Mouse (Mus musculus): ENCODE measurements around the gene Afap1l2. TPM values are rescaled to one million over a fixed set of nuclear protein-coding genes. Genes with fewer than 3 reads are reported as not detected.

Gene Afap1l2
- total and polyA plus RNA-seq, 3 experiments: 0.17 to 3.1 (median 0.44) TPM

GRCm38 (mm10) chr19:56983757-56984156 lies 24.3 kb downstream of the Afap1l2 start:
- TF ChIP-seq ZMIZ1 (IDR thresholded peaks at IDR 0.05; ENCODE audit: low read depth, low read length) (no peak), MXI1 (IDR thresholded peaks at IDR 0.05; ENCODE audit: low read depth, low read length) (no peak), EP300 (IDR thresholded peaks at IDR 0.05; ENCODE audit: low read length) (peak; percentile 28), GABPA (IDR thresholded peaks at IDR 0.05; ENCODE audit: insufficient replicate concordance, low read depth, low read length) (no peak), CHD2 (IDR thresholded peaks at IDR 0.05; ENCODE audit: low read length) (no peak)
- no peak overlapping the region for H3K9ac ChIP-seq (ENCODE audit: insufficient read depth, low read depth)
- in situ Hi-C loops (cut with MboI; ENCODE audit: low pct_ligation_motif_present, low pct_unique_long_range_greater_than_20kb, low sequenced_read_pairs) (no loop called here), dilution Hi-C loops (cut with MboI; ENCODE audit: extremely low pct_ligation_motif_present, extremely low pct_unique_long_range_greater_than_20kb, low sequenced_read_pairs) (no loop called here)
- no peaks in the 10 kb centered on the region for H3K79me2 ChIP-seq (replicated peaks; ENCODE audit: control insufficient read depth, extremely low read depth, insufficient read depth, poor library complexity, severe bottlenecking)
- no peak for DNase-seq (ENCODE audit: extremely low read depth)
- H3K36me3 ChIP-seq (replicated peaks in 1 of 2; ENCODE audit: control insufficient read depth in 1 of 2, insufficient read depth in 1 of 2, low read length in 1 of 2): no peaks in the 10 kb centered on the region
- H3K4me2 ChIP-seq (ENCODE audit: insufficient read depth, low read depth, poor library complexity, severe bottlenecking): no peak overlapping the region
- H3K9me3 ChIP-seq (replicated peaks; ENCODE audit: low read length): no peaks in the 10 kb centered on the region
- peaks cover 7 to 14% of the 10 kb centered on the region in 2 experiments for H3K4me1 ChIP-seq (ENCODE audit: control insufficient read depth in 1 of 2, insufficient read depth in 2 of 2)
- H3K4me3 ChIP-seq (replicated peaks in 1 of 3; ENCODE audit: low read depth in 2 of 3, low read length in 2 of 3, poor library complexity in 1 of 3): no peak overlapping the region
- H3K27me3 ChIP-seq (replicated peaks): no peaks in the 10 kb centered on the region
- no peak overlapping the region for H3K27ac ChIP-seq (ENCODE audit: insufficient read depth, low read depth)

DNA sequence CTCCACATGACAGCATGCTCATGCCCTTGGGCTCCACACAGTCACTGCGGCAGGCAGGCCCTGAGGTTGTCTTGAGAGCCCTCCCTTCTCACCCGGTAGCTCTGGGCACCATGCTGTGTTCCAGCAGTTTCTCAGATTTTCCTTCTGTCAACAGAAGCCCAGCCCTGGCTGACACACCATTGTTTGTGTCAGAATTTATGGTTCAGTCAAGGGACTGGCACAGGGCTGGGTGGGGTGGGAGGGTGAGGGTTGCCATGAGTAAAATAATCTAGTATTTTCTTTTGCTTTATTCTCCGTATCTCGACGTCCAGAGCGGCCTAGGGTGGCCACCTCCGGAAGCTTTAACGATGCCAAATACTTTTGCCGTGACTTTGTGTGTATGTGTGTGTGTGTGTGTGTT lies 26.3 kb downstream of the Afap1l2 start:
- H3K36me3 ChIP-seq (replicated peaks in 1 of 2; ENCODE audit: control insufficient read depth in 1 of 2, insufficient read depth in 1 of 2, low read length in 1 of 2): no peaks in the 10 kb centered on the region
- H3K79me2 ChIP-seq (replicated peaks; ENCODE audit: control insufficient read depth, extremely low read depth, insufficient read depth, poor library complexity, severe bottlenecking): no peaks in the 10 kb centered on the region
- peaks cover 7 to 14% of the 10 kb centered on the region in 2 experiments for H3K4me1 ChIP-seq (ENCODE audit: control insufficient read depth in 1 of 2, insufficient read depth in 2 of 2)
- no peak overlapping the region for H3K4me2 ChIP-seq (ENCODE audit: insufficient read depth, low read depth, poor library complexity, severe bottlenecking)
- H3K4me3 ChIP-seq (replicated peaks in 1 of 3; ENCODE audit: low read depth in 2 of 3, low read length in 2 of 3, poor library complexity in 1 of 3): no peak overlapping the region
- TF ChIP-seq UBTF (IDR thresholded peaks at IDR 0.05; ENCODE audit: low read depth, low read length) (no peak), KAT2A (IDR thresholded peaks at IDR 0.05; ENCODE audit: insufficient replicate concordance, low read length) (no peak), EP300 (IDR thresholded peaks at IDR 0.05; ENCODE audit: low read length) (no peak), CHD2 (IDR thresholded peaks at IDR 0.05; ENCODE audit: low read length) (no peak), JUN (IDR thresholded peaks at IDR 0.05; ENCODE audit: insufficient read depth, low read depth, low read length) (no peak), TCF12 (IDR thresholded peaks at IDR 0.05; ENCODE audit: low read depth, low read length) (no peak)
- H3K27me3 ChIP-seq (replicated peaks): no peaks in the 10 kb centered on the region
- no peak overlapping the region for H3K9ac ChIP-seq (ENCODE audit: insufficient read depth, low read depth)
- H3K27ac ChIP-seq (ENCODE audit: insufficient read depth, low read depth): no peak overlapping the region
- dilution Hi-C loops (cut with MboI; ENCODE audit: extremely low pct_ligation_motif_present, extremely low pct_unique_long_range_greater_than_20kb, low sequenced_read_pairs) (no loop called here), in situ Hi-C loops (cut with MboI; ENCODE audit: low pct_ligation_motif_present, low pct_unique_long_range_greater_than_20kb, low sequenced_read_pairs) (no loop called here)
- no peak for DNase-seq (ENCODE audit: extremely low read depth)
- H3K9me3 ChIP-seq (replicated peaks; ENCODE audit: low read length): no peaks in the 10 kb centered on the region

DNA sequence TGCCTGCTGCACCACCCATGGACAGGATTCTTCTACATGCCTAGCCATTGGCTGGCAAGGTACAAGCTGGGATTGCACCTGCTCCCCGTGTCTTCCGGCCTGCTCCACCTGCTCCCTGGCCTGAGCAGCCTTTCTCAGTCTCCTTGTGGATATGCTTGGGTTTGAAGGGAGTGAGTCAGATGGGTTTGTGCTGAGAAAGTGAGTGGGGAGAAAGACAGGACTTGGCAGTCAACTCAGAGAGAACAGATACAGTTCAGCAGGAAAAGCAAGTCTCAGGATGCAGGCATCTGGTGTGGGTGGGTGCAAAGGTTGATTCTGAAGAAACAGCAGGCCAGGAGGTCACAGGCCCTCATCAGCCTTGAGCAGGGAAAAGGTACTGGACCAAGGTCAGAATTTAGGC lies 27.2 kb downstream of the Afap1l2 start:
- H3K27me3 ChIP-seq (replicated peaks): no peaks in the 10 kb centered on the region
- no peak for DNase-seq (ENCODE audit: extremely low read depth)
- dilution Hi-C loops (cut with MboI; ENCODE audit: extremely low pct_ligation_motif_present, extremely low pct_unique_long_range_greater_than_20kb, low sequenced_read_pairs): no loop called here
- H3K4me2 ChIP-seq (ENCODE audit: insufficient read depth, low read depth, poor library complexity, severe bottlenecking): no peak overlapping the region
- H3K36me3 ChIP-seq (replicated peaks in 1 of 2; ENCODE audit: control insufficient read depth in 1 of 2, insufficient read depth in 1 of 2, low read length in 1 of 2): no peaks in the 10 kb centered on the region
- H3K9ac ChIP-seq (ENCODE audit: insufficient read depth, low read depth): no peak overlapping the region
- H3K4me1 ChIP-seq (ENCODE audit: control insufficient read depth in 1 of 2, insufficient read depth in 2 of 2): peaks cover 7 to 14% of the 10 kb centered on the region in 2 experiments
- no peaks in the 10 kb centered on the region for H3K79me2 ChIP-seq (replicated peaks; ENCODE audit: control insufficient read depth, extremely low read depth, insufficient read depth, poor library complexity, severe bottlenecking)
- H3K4me3 ChIP-seq (replicated peaks in 1 of 3; ENCODE audit: low read depth in 2 of 3, low read length in 2 of 3, poor library complexity in 1 of 3): no peak overlapping the region
- TF ChIP-seq MEF2A (IDR thresholded peaks at IDR 0.05; ENCODE audit: borderline replicate concordance, low read depth, low read length): no peak
- no peaks in the 10 kb centered on the region for H3K9me3 ChIP-seq (replicated peaks; ENCODE audit: low read length)
- in situ Hi-C loops (cut with MboI; ENCODE audit: low pct_ligation_motif_present, low pct_unique_long_range_greater_than_20kb, low sequenced_read_pairs): no loop called here
- no peak overlapping the region for H3K27ac ChIP-seq (ENCODE audit: insufficient read depth, low read depth)
